Mouse (Mus musculus) midbrain, postnatal 0 days (tissue): Measurements from ENCODE around the gene Rcan2. TPM values are rescaled to one million over a fixed set of nuclear protein-coding genes. Genes with fewer than 3 reads are reported as not detected.
A peak's percentile ranks its signal among the peaks of the same experiment; 100 is the strongest.

Experiments
- ATAC-seq: fragments of 200-750 bp; cut with Nextera tagmentation; 2 replicates; pipeline ENCODE4 v1.8.0; 2017; ENCODE audit warnings: moderate number of reproducible peaks, mild to moderate bottlenecking, moderate TSS enrichment, moderate library complexity; ENCODE audit not compliant: low FRiP score
- DNase-seq: peaks from one replicate; pipeline ENCODE4 v3.0.0-alpha.2; 2015; ENCODE audit warnings: low spot score
- H3K27ac ChIP-seq: fragments of 300-500 bp; sonication (generic); 2 replicates; pipeline ENCODE4 v1.5.1; 2014; ENCODE audit warnings: low read depth, mild to moderate bottlenecking, low read length, mixed read lengths
- H3K27me3 ChIP-seq: fragments of 300-500 bp; sonication (generic); 2 replicates; pipeline ENCODE4 v1.6.1; 2014; ENCODE audit warnings: low read length, control low read depth, mixed read lengths; ENCODE audit not compliant: insufficient read depth
- H3K36me3 ChIP-seq: fragments of 300-500 bp; sonication (generic); 2 replicates; pipeline ENCODE4 v1.6.1; 2014; ENCODE audit warnings: low read length, control low read depth, mixed read lengths; ENCODE audit not compliant: insufficient read depth
- H3K4me1 ChIP-seq: fragments of 300-500 bp; sonication (generic); 2 replicates; pipeline ENCODE4 v1.6.1; 2014; ENCODE audit warnings: mild to moderate bottlenecking, control low read depth, antibody characterized with exemption, low read length, mixed read lengths; ENCODE audit not compliant: insufficient read depth
- H3K4me2 ChIP-seq: fragments of 300-500 bp; sonication (generic); 2 replicates; pipeline ENCODE4 v1.6.1; 2014; ENCODE audit warnings: low read depth, mild to moderate bottlenecking, low read length, mixed read lengths; ENCODE audit not compliant: poor library complexity, severe bottlenecking
- H3K4me3 ChIP-seq: fragments of 300-500 bp; sonication (generic); 2 replicates; pipeline ENCODE4 v1.5.1; 2014; ENCODE audit warnings: low read depth, mild to moderate bottlenecking, low read length, moderate library complexity
- H3K9ac ChIP-seq: fragments of 300-500 bp; sonication (generic); replicated peaks from 2 replicates; pipeline ENCODE4 v1.6.1; 2014; ENCODE audit warnings: mild to moderate bottlenecking, low read length, moderate library complexity, mixed read lengths; ENCODE audit not compliant: poor library complexity, severe bottlenecking
- H3K9me3 ChIP-seq: fragments of 300-500 bp; sonication (generic); 2 replicates; pipeline ENCODE4 v1.6.1; 2016; ENCODE audit warnings: low read length, control low read depth
- CTCF ChIP-seq: IDR thresholded peaks from 2 replicates; pipeline ENCODE4 v1.5.1; 2016; ENCODE audit warnings: antibody characterized with exemption, mild to moderate bottlenecking
- WGBS: fragments of 180-500 bp; shearing (Covaris S2); extraction: QIAGEN DNeasy Blood & Tissue Kit; methylation state at CpG from one replicate; pipeline ENCODE4 v1.1.7; 2014; 5-methylcytosine and 5-hydroxymethylcytosine counted together
- polyA plus RNA-seq: library from polyadenylated mRNA; unstranded; fragments of >200 nt; fragmentation: Nextera tagmentation; extraction: Ambion mirVana; gene quantifications from 2 replicates; pipeline ENCODE4 v1.2.1, GENCODE M21; 2015
- total RNA-seq: library from RNA; depleted of rRNA; stranded (reverse); fragments of >200 nt; gene quantifications from 2 replicates; pipeline ENCODE4 v1.2.3, GENCODE M21; 2014

Rcan2 gene
- total and polyA plus RNA-seq, 2 experiments from 2014 or later = 96.7 to 136 TPM

GRCm38 (mm10) chr17:43969943-43970342 lies 168.8 kb downstream of the Rcan2 start:
- no peaks in the 10 kb centered on the region for H3K27me3 ChIP-seq
- H3K4me1 ChIP-seq = no peaks in the 10 kb centered on the region
- no peak for ATAC-seq
- no peak overlapping the region for H3K9ac ChIP-seq
- H3K9me3 ChIP-seq = no peaks in the 10 kb centered on the region
- no peaks in the 10 kb centered on the region for H3K36me3 ChIP-seq
- DNase-seq = no peak
- H3K4me3 ChIP-seq = no peak overlapping the region
- H3K4me2 ChIP-seq = no peak overlapping the region
- WGBS = 91% methylated on average over 10 of the region's 10 CpGs
- no peak overlapping the region for H3K27ac ChIP-seq
- no peak for TF ChIP-seq CTCF

- WGBS = 78% methylated on average over 2 of the region's 2 CpGs
- DNase-seq = no peak
- ATAC-seq = no peak
These were observed 176.4 kb downstream of the Rcan2 start for GRCm38 (mm10) chr17:43977572-43977971.

GRCm38 (mm10) chr17:43979925-43980324 lies 178.8 kb downstream of the Rcan2 start:
- Histone ChIP-seq H3K4me2 (no peak overlapping the region), H3K27me3 (no peaks in the 10 kb centered on the region), H3K36me3 (no peaks in the 10 kb centered on the region), H3K9ac (no peak overlapping the region), H3K9me3 (no peaks in the 10 kb centered on the region), H3K4me1 (no peaks in the 10 kb centered on the region), H3K4me3 (no peak overlapping the region), H3K27ac (no peak overlapping the region)
- TF ChIP-seq CTCF = no peak
- ATAC-seq (no peak), DNase-seq (peak; percentile 33)
- WGBS = 74% methylated on average over 3 of the region's 3 CpGs

More at GRCm38 (mm10) chr17:43977572-43977971, 176.4 kb downstream of the Rcan2 start:
- no peak overlapping the region for H3K9ac ChIP-seq
- no peaks in the 10 kb centered on the region for H3K36me3 ChIP-seq
- no peaks in the 10 kb centered on the region for H3K27me3 ChIP-seq
- no peak overlapping the region for H3K27ac ChIP-seq
- no peak overlapping the region for H3K4me2 ChIP-seq
- H3K4me1 ChIP-seq = no peaks in the 10 kb centered on the region
- TF ChIP-seq CTCF = no peak
- H3K9me3 ChIP-seq = no peaks in the 10 kb centered on the region
- no peak overlapping the region for H3K4me3 ChIP-seq

GRCm38 (mm10) chr17:43982505-43982904 lies 181.4 kb downstream of the Rcan2 start:
- TF ChIP-seq CTCF = no peak
- Histone ChIP-seq H3K4me3 (no peak overlapping the region), H3K4me2 (no peak overlapping the region), H3K9ac (no peak overlapping the region), H3K4me1 (no peaks in the 10 kb centered on the region), H3K36me3 (no peaks in the 10 kb centered on the region), H3K27ac (no peak overlapping the region), H3K9me3 (no peaks in the 10 kb centered on the region), H3K27me3 (no peaks in the 10 kb centered on the region)
- 83% methylated on average over 1 of the region's 1 CpGs for WGBS
- ATAC-seq (no peak), DNase-seq (no peak)

GRCm38 (mm10) chr17:43989334-43989945 lies 188.3 kb downstream of the Rcan2 start:
- ATAC-seq = no peak

GRCm38 (mm10) chr17:43990957-43991383 lies 189.8 kb downstream of the Rcan2 start:
- DNase-seq (peak; percentile 42), ATAC-seq (no peak)
- no peaks in the 10 kb centered on the region for H3K9me3 ChIP-seq
- WGBS = 64% methylated on average over 10 of the region's 10 CpGs
- peaks cover 4% of the 10 kb centered on the region; the same call in 1 of the 2 replicates for H3K4me1 ChIP-seq
- H3K4me2 ChIP-seq = no peak overlapping the region
- no peak overlapping the region for H3K4me3 ChIP-seq
- no peak for TF ChIP-seq CTCF
- no peak overlapping the region for H3K9ac ChIP-seq
- H3K27ac ChIP-seq = no peak overlapping the region
- no peaks in the 10 kb centered on the region for H3K27me3 ChIP-seq
- H3K36me3 ChIP-seq = no peaks in the 10 kb centered on the region

More at GRCm38 (mm10) chr17:43989334-43989945, 188.3 kb downstream of the Rcan2 start:
- WGBS = 32% methylated on average over 5 of the region's 5 CpGs
- DNase-seq = peak; percentile 41
- Histone ChIP-seq H3K4me1 (peaks cover 4% of the 10 kb centered on the region; the same call in 1 of the 2 replicates), H3K27ac (0 out of 2 replicates have a peak overlapping the region, but pooled peaks have one; percentile 26), H3K9ac (no peak overlapping the region), H3K27me3 (no peaks in the 10 kb centered on the region), H3K4me2 (no peak overlapping the region), H3K4me3 (no peak overlapping the region), H3K9me3 (no peaks in the 10 kb centered on the region), H3K36me3 (no peaks in the 10 kb centered on the region)
- TF ChIP-seq CTCF = no peak
